Mouse (Mus musculus) layer of hippocampus, postnatal 14 days (tissue): ENCODE measurements at regions not wholly inside any gene's neighbourhood (a gene's known extent, or its start where the extent isn't known, plus 50 kb on each side); places are given as distances from the start of the nearest gene placed in this dataset.
A peak's percentile ranks its signal among the peaks of the same experiment; 100 is the strongest.
"Not testable (repeated sequence)": the region's sequence is repeated elsewhere in the genome, so short reads cannot be mapped to it uniquely, and the experiment has no call there.

ENCODE experiments used
- DNase-seq, 2 experiments: peaks; one replicate each; pipeline ENCODE4 v3.0.0; 2021 to 2022; ENCODE audit warnings: low spot score in 2 of 2, mixed read lengths in 1 of 2

- not testable (repeated sequence) for DNase-seq
Observed at GRCm38 (mm10) chr13:107774499-107774898, 269.7 kb upstream of the Smim15 start.

- DNase-seq: peak in 1 of 2 experiments; percentile 68
Observed at GRCm38 (mm10) chr13:107767262-107767624, 277.0 kb upstream of the Smim15 start.

- peak in 1 of 2 experiments; percentile 63 for DNase-seq
Observed at GRCm38 (mm10) chr13:107766397-107767261, 277.6 kb upstream of the Smim15 start.

- no peak for DNase-seq
Observed at GRCm38 (mm10) chr13:107763911-107764310, 280.3 kb upstream of the Smim15 start.

- DNase-seq: no peak
Observed at GRCm38 (mm10) chr13:107760511-107760910, 283.7 kb upstream of the Smim15 start.

GRCm38 (mm10) chr13:107758327-107759095 is 285.7 kb upstream of the Smim15 start:
- DNase-seq: no peak

GRCm38 (mm10) chr13:107752745-107753144 is 291.5 kb upstream of the Smim15 start:
- DNase-seq: no peak

- no peak for DNase-seq
Observed at GRCm38 (mm10) chr13:107743464-107744218, 300.6 kb upstream of the Smim15 start.

GRCm38 (mm10) chr13:107736581-107736980 is 307.7 kb upstream of the Smim15 start:
- no peak for DNase-seq

GRCm38 (mm10) chr13:107734161-107734905 is 309.9 kb upstream of the Smim15 start:
- DNase-seq: no peak

- DNase-seq: no peak
Observed at GRCm38 (mm10) chr13:107730976-107731375, 313.3 kb upstream of the Smim15 start.

- no peak for DNase-seq
Observed at GRCm38 (mm10) chr13:107726491-107726890, 317.8 kb upstream of the Smim15 start.

- no peak for DNase-seq
Observed at GRCm38 (mm10) chr13:107721901-107722300, 322.3 kb upstream of the Smim15 start.

- DNase-seq: no peak
Observed at GRCm38 (mm10) chr13:107720874-107721574, 323.2 kb upstream of the Smim15 start.

- no peak for DNase-seq
Observed at GRCm38 (mm10) chr13:107718973-107719620, 325.1 kb upstream of the Smim15 start.

- no peak for DNase-seq
Observed at GRCm38 (mm10) chr13:107715616-107716015, 328.6 kb upstream of the Smim15 start.

GRCm38 (mm10) chr13:107714001-107714400 is 330.2 kb upstream of the Smim15 start:
- DNase-seq: no peak

GRCm38 (mm10) chr13:107711341-107711994 is 332.8 kb upstream of the Smim15 start:
- DNase-seq: no peak

GRCm38 (mm10) chr13:107710368-107710767 is 333.9 kb upstream of the Smim15 start:
- no peak for DNase-seq
